Mouse (Mus musculus): ENCODE measurements at regions not wholly inside any gene's neighbourhood (a gene's known extent, or its start where the extent isn't known, plus 50 kb on each side); places are given as distances from the start of the nearest gene placed in this dataset.

- TF ChIP-seq CTCF (IDR thresholded peaks at IDR 0.05; ENCODE audit: low read depth, low read length): no peak
- TF ChIP-seq POLR2A (IDR thresholded peaks at IDR 0.05; ENCODE audit: extremely low read depth, insufficient read depth, low read length): no peak
- Histone ChIP-seq H3K9ac (ENCODE audit: low read depth, low read length) (no peak overlapping the region), H3K27me3 (ENCODE audit: control insufficient read depth, insufficient read depth, low read length) (no peaks in the 10 kb centered on the region)
Observed at GRCm38 (mm10) chr4:83979088-83979487, 453.7 kb downstream of the Ccdc171 start.

GRCm38 (mm10) chr4:83984671-83985391 lies 459.5 kb downstream of the Ccdc171 start:
- no peaks in the 10 kb centered on the region for H3K79me2 ChIP-seq (ENCODE audit: control insufficient read depth, insufficient read depth, low read length)
- DNase-seq (ENCODE audit: extremely low read depth, low read depth, low spot score): no peak
- TF ChIP-seq CTCF (IDR thresholded peaks at IDR 0.05; ENCODE audit: low read depth, low read length) (no peak), POLR2A (IDR thresholded peaks at IDR 0.05; ENCODE audit: extremely low read depth, insufficient read depth, low read length) (no peak)
- 89% methylated on average over 15 of the region's 15 CpGs for WGBS
- H3K9ac ChIP-seq (ENCODE audit: low read depth, low read length): no peak overlapping the region
- H3K4me3 ChIP-seq (ENCODE audit: insufficient read depth, low read depth, low read length): no peak overlapping the region
- H3K27ac ChIP-seq (replicated peaks; ENCODE audit: insufficient read depth, low read depth, low read length): no peak overlapping the region
- no peaks in the 10 kb centered on the region for H3K36me3 ChIP-seq (ENCODE audit: control insufficient read depth, insufficient read depth, low read length)
- H3K4me1 ChIP-seq (ENCODE audit: control insufficient read depth, insufficient read depth, low read length): no peaks in the 10 kb centered on the region
- H3K27me3 ChIP-seq (ENCODE audit: control insufficient read depth, insufficient read depth, low read length): no peaks in the 10 kb centered on the region

More at GRCm38 (mm10) chr4:83979088-83979487, 453.7 kb downstream of the Ccdc171 start:
- H3K4me1 ChIP-seq (ENCODE audit: control insufficient read depth, insufficient read depth, low read length): no peaks in the 10 kb centered on the region
- H3K79me2 ChIP-seq (ENCODE audit: control insufficient read depth, insufficient read depth, low read length): no peaks in the 10 kb centered on the region
- DNase-seq (ENCODE audit: extremely low read depth, low read depth, low spot score): no peak
- H3K36me3 ChIP-seq (ENCODE audit: control insufficient read depth, insufficient read depth, low read length): no peaks in the 10 kb centered on the region
- no peak overlapping the region for H3K27ac ChIP-seq (replicated peaks; ENCODE audit: insufficient read depth, low read depth, low read length)
- WGBS: 62% methylated on average over 4 of the region's 4 CpGs
- no peak overlapping the region for H3K4me3 ChIP-seq (ENCODE audit: insufficient read depth, low read depth, low read length)

- Histone ChIP-seq H3K4me3 (ENCODE audit: insufficient read depth, low read depth, low read length) (no peak overlapping the region), H3K4me1 (ENCODE audit: control insufficient read depth, insufficient read depth, low read length) (no peaks in the 10 kb centered on the region), H3K79me2 (ENCODE audit: control insufficient read depth, insufficient read depth, low read length) (no peaks in the 10 kb centered on the region), H3K27ac (replicated peaks; ENCODE audit: insufficient read depth, low read depth, low read length) (no peak overlapping the region), H3K27me3 (ENCODE audit: control insufficient read depth, insufficient read depth, low read length) (no peaks in the 10 kb centered on the region), H3K9ac (ENCODE audit: low read depth, low read length) (no peak overlapping the region), H3K36me3 (ENCODE audit: control insufficient read depth, insufficient read depth, low read length) (no peaks in the 10 kb centered on the region)
- WGBS: 98% methylated on average over 5 of the region's 5 CpGs
- TF ChIP-seq CTCF (IDR thresholded peaks at IDR 0.05; ENCODE audit: low read depth, low read length): no peak
- TF ChIP-seq POLR2A (IDR thresholded peaks at IDR 0.05; ENCODE audit: extremely low read depth, insufficient read depth, low read length): no peak
- no peak for DNase-seq (ENCODE audit: extremely low read depth, low read depth, low spot score)
Observed at GRCm38 (mm10) chr4:83985451-83985850, 460.1 kb downstream of the Ccdc171 start.

- WGBS: 65% methylated on average over 13 of the region's 13 CpGs
- no peak for DNase-seq (ENCODE audit: extremely low read depth, low read depth, low spot score)
- no peak overlapping the region for H3K27ac ChIP-seq (replicated peaks; ENCODE audit: insufficient read depth, low read depth, low read length)
- H3K36me3 ChIP-seq (ENCODE audit: control insufficient read depth, insufficient read depth, low read length): no peaks in the 10 kb centered on the region
- no peaks in the 10 kb centered on the region for H3K79me2 ChIP-seq (ENCODE audit: control insufficient read depth, insufficient read depth, low read length)
- no peak overlapping the region for H3K4me3 ChIP-seq (ENCODE audit: insufficient read depth, low read depth, low read length)
- no peak for TF ChIP-seq POLR2A (IDR thresholded peaks at IDR 0.05; ENCODE audit: extremely low read depth, insufficient read depth, low read length)
- TF ChIP-seq CTCF (IDR thresholded peaks at IDR 0.05; ENCODE audit: low read depth, low read length): no peak
- no peaks in the 10 kb centered on the region for H3K27me3 ChIP-seq (ENCODE audit: control insufficient read depth, insufficient read depth, low read length)
- no peak overlapping the region for H3K9ac ChIP-seq (ENCODE audit: low read depth, low read length)
- H3K4me1 ChIP-seq (ENCODE audit: control insufficient read depth, insufficient read depth, low read length): no peaks in the 10 kb centered on the region
Observed at GRCm38 (mm10) chr4:83986951-83987822, 461.8 kb downstream of the Ccdc171 start.

- H3K27ac ChIP-seq (replicated peaks; ENCODE audit: insufficient read depth, low read depth, low read length): no peak overlapping the region
- no peaks in the 10 kb centered on the region for H3K4me1 ChIP-seq (ENCODE audit: control insufficient read depth, insufficient read depth, low read length)
- no peak for DNase-seq (ENCODE audit: extremely low read depth, low read depth, low spot score)
- no peak overlapping the region for H3K4me3 ChIP-seq (ENCODE audit: insufficient read depth, low read depth, low read length)
- TF ChIP-seq POLR2A (IDR thresholded peaks at IDR 0.05; ENCODE audit: extremely low read depth, insufficient read depth, low read length): no peak
- no peak for TF ChIP-seq CTCF (IDR thresholded peaks at IDR 0.05; ENCODE audit: low read depth, low read length)
- 68% methylated on average over 12 of the region's 12 CpGs for WGBS
- H3K9ac ChIP-seq (ENCODE audit: low read depth, low read length): no peak overlapping the region
- no peaks in the 10 kb centered on the region for H3K79me2 ChIP-seq (ENCODE audit: control insufficient read depth, insufficient read depth, low read length)
- H3K27me3 ChIP-seq (ENCODE audit: control insufficient read depth, insufficient read depth, low read length): no peaks in the 10 kb centered on the region
- H3K36me3 ChIP-seq (ENCODE audit: control insufficient read depth, insufficient read depth, low read length): no peaks in the 10 kb centered on the region
Observed at GRCm38 (mm10) chr4:83987846-83988245, 462.5 kb downstream of the Ccdc171 start.

Data from liver, adult 2 months (tissue).